Mouse (Mus musculus) liver, embryonic 14.5 days (tissue): Measurements from ENCODE around the gene Hsd11b1. TPM values are rescaled to one million over a fixed set of nuclear protein-coding genes. Genes with fewer than 3 reads are reported as not detected.

Experiments used
- ATAC-seq: fragments of 200-750 bp; cut with Nextera tagmentation; 2 replicates; pipeline ENCODE4 v1.8.0; 2017; ENCODE audit warnings: moderate number of reproducible peaks, mild to moderate bottlenecking, moderate library complexity; ENCODE audit not compliant: insufficient read depth
- DNase-seq, 3 experiments: peaks; one replicate each; pipeline ENCODE4 v3.0.0-alpha.2; 2012 to 2013; ENCODE audit warnings: low read depth in 3 of 3, low spot score in 3 of 3
- H3K27ac ChIP-seq: fragments of 300-500 bp; sonication (generic); 2 replicates; pipeline ENCODE4 v1.5.1; 2014; ENCODE audit warnings: moderate library complexity, mild to moderate bottlenecking, control low read depth, inconsistent platforms
- H3K27me3 ChIP-seq: fragments of 300-500 bp; sonication (generic); 2 replicates; pipeline ENCODE4 v1.6.1; 2014; ENCODE audit warnings: mild to moderate bottlenecking, low read length, moderate library complexity; ENCODE audit not compliant: control insufficient read depth, insufficient read depth
- H3K36me3 ChIP-seq: fragments of 300-500 bp; sonication (generic); replicated peaks from 2 replicates; pipeline ENCODE4 v1.6.1; 2014; ENCODE audit warnings: low read depth; ENCODE audit not compliant: control insufficient read depth, insufficient read depth
- H3K4me1 ChIP-seq, 2 experiments: fragments of 200-500 bp in 1 of 2; fragments of 300-500 bp in 1 of 2; sonication (generic) in 1 of 2; replicated peaks; 2 replicates each; pipeline ENCODE4 v1.6.1; 2012 to 2014; ENCODE audit warnings: antibody characterized with exemption in 1 of 2, inconsistent platforms in 1 of 2, low read length in 1 of 2; ENCODE audit not compliant: control insufficient read depth in 2 of 2, insufficient read depth in 2 of 2
- H3K4me2 ChIP-seq: fragments of 300-500 bp; sonication (generic); 2 replicates; pipeline ENCODE4 v1.6.1; 2014; ENCODE audit warnings: low read depth, mild to moderate bottlenecking, control low read depth, moderate library complexity
- H3K4me3 ChIP-seq, 2 experiments: fragments of 200-500 bp in 1 of 2; fragments of 300-500 bp in 1 of 2; sonication (generic) in 1 of 2; 2 replicates each; pipeline ENCODE4 v1.5.1; 2012 to 2014; ENCODE audit warnings: low read depth in 2 of 2, low read length in 2 of 2, mild to moderate bottlenecking in 2 of 2, control low read depth in 1 of 2, inconsistent platforms in 1 of 2, moderate library complexity in 1 of 2; ENCODE audit not compliant: insufficient read depth in 1 of 2
- H3K9ac ChIP-seq: fragments of 300-500 bp; sonication (generic); replicated peaks from 2 replicates; pipeline ENCODE4 v1.6.1; 2014; ENCODE audit warnings: mild to moderate bottlenecking, control low read depth, moderate library complexity
- H3K9me3 ChIP-seq: fragments of 300-500 bp; sonication (generic); 2 replicates; pipeline ENCODE4 v1.6.1; 2016; ENCODE audit warnings: low read length, mixed read lengths; ENCODE audit not compliant: control insufficient read depth
- CTCF ChIP-seq: IDR thresholded peaks from 2 replicates; pipeline ENCODE4 v1.5.1; 2016; ENCODE audit warnings: antibody characterized with exemption, low read depth, control low read depth
- EP300 ChIP-seq: IDR thresholded peaks from 2 replicates; pipeline ENCODE4 v1.6.1; 2016; ENCODE audit warnings: antibody characterized with exemption, low read depth
- WGBS: fragments of 180-500 bp; shearing (Covaris S2); extraction: QIAGEN DNeasy Blood & Tissue Kit; methylation state at CpG from one replicate; pipeline ENCODE4 v1.1.7; 2014; ENCODE audit not compliant: insufficient replicate concordance; 5-methylcytosine and 5-hydroxymethylcytosine counted together
- polyA plus RNA-seq, 2 experiments: library from polyadenylated mRNA; depleted of rRNA in 1 of 2; stranded (reverse) in 1 of 2; unstranded in 1 of 2; fragments of >200 nt; fragmentation: Nextera tagmentation in 1 of 2; extraction: Ambion mirVana in 1 of 2; gene quantifications; 2 replicates each; pipeline versions ENCODE4 v1.2.1 to v1.2.3; 2012 to 2014

Hsd11b1 gene
- polyA plus RNA-seq, 2 experiments, result 2.1 to 5.5 TPM

- TF ChIP-seq CTCF (no peak), EP300 (no peak)
- no peak for ATAC-seq
- WGBS, result 47% methylated on average over 3 of the region's 3 CpGs
- Histone ChIP-seq H3K4me1 (no peaks in the 10 kb centered on the region), H3K9me3 (no peaks in the 10 kb centered on the region), H3K9ac (no peak overlapping the region), H3K4me2 (no peak overlapping the region), H3K27ac (no peak overlapping the region), H3K36me3 (no peaks in the 10 kb centered on the region), H3K4me3 (no peak overlapping the region), H3K27me3 (no peaks in the 10 kb centered on the region)
- no peak for DNase-seq
Observed at GRCm38 (mm10) chr1:193230531-193230930, 33.3 kb downstream of the Hsd11b1 start.

DNA sequence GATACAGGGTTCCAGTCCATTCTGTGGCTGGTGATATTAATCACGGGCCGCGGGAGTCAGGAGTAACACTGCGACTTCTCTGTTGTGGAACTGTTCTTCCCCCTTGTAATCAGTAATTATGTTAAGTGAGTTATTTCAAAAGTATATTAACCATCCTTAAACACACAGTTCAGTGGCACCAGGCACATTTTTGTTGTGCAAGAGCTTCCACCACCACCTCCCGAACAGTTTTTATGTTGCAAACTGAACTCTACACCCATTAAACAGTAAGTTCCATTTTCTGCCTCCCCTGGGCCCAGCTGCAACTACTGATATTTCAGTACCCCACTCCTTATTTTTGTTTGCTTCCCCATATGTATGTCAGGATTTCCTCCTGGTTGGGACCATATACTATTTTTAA lies 34.3 kb downstream of the Hsd11b1 start:
- no peak overlapping the region for H3K27ac ChIP-seq
- no peaks in the 10 kb centered on the region for H3K4me1 ChIP-seq
- no peaks in the 10 kb centered on the region for H3K27me3 ChIP-seq
- no peak overlapping the region for H3K4me2 ChIP-seq
- H3K36me3 ChIP-seq, result no peaks in the 10 kb centered on the region
- no peak overlapping the region for H3K4me3 ChIP-seq
- TF ChIP-seq CTCF, result no peak
- no peak for TF ChIP-seq EP300
- 65% methylated on average over 5 of the region's 5 CpGs for WGBS
- DNase-seq (no peak), ATAC-seq (no peak)
- no peaks in the 10 kb centered on the region for H3K9me3 ChIP-seq
- H3K9ac ChIP-seq, result no peak overlapping the region

- no peak for DNase-seq
- H3K4me3 ChIP-seq, result no peak overlapping the region
- H3K4me1 ChIP-seq, result no peaks in the 10 kb centered on the region
- TF ChIP-seq CTCF, result no peak
- no peak for TF ChIP-seq EP300
- H3K27ac ChIP-seq, result no peak overlapping the region
- no peak overlapping the region for H3K9ac ChIP-seq
- no peaks in the 10 kb centered on the region for H3K9me3 ChIP-seq
- H3K4me2 ChIP-seq, result no peak overlapping the region
- no peaks in the 10 kb centered on the region for H3K27me3 ChIP-seq
- WGBS, result 67% methylated on average over 4 of the region's 4 CpGs
- no peaks in the 10 kb centered on the region for H3K36me3 ChIP-seq
- ATAC-seq, result no peak
Observed at GRCm38 (mm10) chr1:193227537-193227936, 36.3 kb downstream of the Hsd11b1 start.

DNA sequence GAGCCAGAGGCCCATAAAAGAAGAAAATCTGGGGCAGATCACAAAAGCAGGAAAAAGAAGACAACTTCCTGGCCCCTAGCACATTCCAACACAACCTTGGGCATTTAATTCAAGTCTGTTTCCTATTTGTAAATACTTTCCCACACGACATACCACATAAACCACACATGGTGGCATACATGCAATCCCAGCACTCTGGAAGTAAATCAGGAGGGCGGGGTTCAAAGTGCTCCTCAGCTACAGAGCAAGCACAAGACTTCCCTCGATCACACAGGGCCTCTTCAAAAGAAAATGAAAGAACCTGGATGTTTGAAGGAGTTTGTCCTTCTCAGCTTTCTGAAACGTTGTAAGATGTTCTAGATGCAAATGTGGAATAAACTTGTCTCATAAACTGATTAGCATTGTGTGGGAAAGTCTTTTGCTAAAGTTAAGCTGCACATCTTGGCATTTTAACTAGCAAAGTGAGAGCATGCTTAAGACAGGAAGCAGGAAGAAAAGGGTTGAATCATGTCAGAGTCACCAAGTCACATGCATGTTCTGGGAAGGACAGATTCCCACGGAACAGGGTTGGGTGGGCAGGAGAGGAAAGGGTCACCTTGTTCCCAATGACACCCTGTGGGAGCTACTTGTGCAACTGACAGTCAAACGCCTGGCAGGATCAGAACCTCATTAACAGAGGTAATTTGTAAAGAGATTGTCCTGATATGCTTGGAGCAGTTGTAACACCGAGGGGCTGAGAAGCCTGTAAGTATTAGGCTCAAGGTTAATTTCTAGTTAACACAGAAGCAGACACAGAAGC lies 37.0 kb downstream of the Hsd11b1 start:
- no peaks in the 10 kb centered on the region for H3K36me3 ChIP-seq
- TF ChIP-seq CTCF (no peak), EP300 (no peak)
- H3K27me3 ChIP-seq, result no peaks in the 10 kb centered on the region
- H3K4me2 ChIP-seq, result no peak overlapping the region
- H3K9ac ChIP-seq, result no peak overlapping the region
- no peaks in the 10 kb centered on the region for H3K4me1 ChIP-seq
- H3K9me3 ChIP-seq, result no peaks in the 10 kb centered on the region
- no peak overlapping the region for H3K4me3 ChIP-seq
- H3K27ac ChIP-seq, result no peak overlapping the region
- ATAC-seq (no peak), DNase-seq (no peak)
- WGBS, result 35% methylated on average over 7 of the region's 7 CpGs

DNA sequence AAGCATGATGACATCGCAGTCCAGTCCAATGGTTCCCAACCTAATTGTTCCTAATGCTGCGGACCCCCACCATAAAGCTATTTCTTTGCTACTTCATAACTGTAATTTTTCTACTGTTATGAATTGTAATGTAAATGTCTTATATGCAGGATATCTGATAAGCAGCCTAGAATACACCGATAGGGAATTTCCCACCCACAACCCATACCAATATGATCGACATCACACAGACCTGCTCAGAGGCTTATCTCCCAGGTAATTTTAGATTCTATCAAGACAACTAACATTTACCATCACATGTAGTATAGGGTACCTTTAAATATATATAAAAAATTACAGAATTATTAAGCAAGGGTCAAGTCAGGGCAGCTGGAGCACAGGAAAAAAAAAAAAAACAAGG lies 37.8 kb downstream of the Hsd11b1 start:
- Histone ChIP-seq H3K4me2 (no peak overlapping the region), H3K9me3 (no peaks in the 10 kb centered on the region), H3K36me3 (no peaks in the 10 kb centered on the region), H3K27me3 (no peaks in the 10 kb centered on the region), H3K27ac (no peak overlapping the region), H3K4me1 (no peaks in the 10 kb centered on the region), H3K4me3 (no peak overlapping the region), H3K9ac (no peak overlapping the region)
- ATAC-seq, result no peak
- no peak for DNase-seq
- 61% methylated on average over 4 of the region's 4 CpGs for WGBS
- TF ChIP-seq EP300 (no peak), CTCF (no peak)
